Mouse (Mus musculus): Measurements from ENCODE around the gene Cpne2.

The Cpne2 gene

DNA sequence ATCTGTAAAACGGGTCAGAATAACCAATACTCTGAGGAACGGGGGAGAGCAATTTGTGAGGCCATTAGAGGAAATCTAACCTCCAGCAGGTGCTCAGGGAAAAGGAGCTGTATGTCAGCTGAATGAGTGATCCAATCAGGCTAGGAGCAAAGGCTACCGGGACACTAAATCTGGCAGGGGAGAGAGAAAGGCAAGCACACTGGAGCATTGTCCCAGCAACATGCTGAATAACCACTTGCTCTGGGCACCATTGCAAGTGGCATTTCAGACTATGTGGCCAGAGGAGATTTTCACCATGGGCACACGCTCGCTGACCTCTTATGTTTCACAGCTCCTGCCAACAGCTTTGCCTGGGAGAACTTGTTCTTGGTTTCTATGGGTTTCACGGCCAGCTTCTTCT is 49.8 kb downstream of the Cpne2 start:
- DNase-seq = no peak

DNA sequence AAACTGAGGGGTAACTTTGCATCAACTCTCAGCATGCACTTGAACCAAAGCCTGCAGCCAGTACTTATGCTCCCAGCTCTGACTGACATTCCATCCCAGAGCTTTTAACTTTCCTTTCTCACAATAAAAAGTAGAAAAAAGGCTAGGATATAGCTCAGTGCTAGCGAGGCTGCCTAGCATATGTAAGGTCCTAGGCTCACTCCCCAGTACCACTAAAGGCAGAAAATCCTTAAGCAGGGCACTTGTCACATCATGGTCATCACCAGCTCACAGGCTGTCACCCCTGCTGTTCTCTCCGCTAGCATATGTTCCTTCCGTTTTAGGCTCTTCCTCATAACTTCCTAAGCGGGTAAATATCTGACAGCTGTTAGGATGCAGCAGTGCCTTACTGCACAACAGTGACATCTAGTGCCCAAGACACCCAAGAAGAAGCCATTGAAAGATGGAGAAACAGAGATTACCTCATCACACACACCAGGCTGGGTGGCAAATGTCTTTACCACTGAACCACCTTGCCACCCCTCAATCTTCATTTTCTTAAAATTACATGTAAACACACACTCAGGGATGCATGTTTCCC is 51.5 kb downstream of the Cpne2 start:
- DNase-seq = peak; percentile 46

DNA sequence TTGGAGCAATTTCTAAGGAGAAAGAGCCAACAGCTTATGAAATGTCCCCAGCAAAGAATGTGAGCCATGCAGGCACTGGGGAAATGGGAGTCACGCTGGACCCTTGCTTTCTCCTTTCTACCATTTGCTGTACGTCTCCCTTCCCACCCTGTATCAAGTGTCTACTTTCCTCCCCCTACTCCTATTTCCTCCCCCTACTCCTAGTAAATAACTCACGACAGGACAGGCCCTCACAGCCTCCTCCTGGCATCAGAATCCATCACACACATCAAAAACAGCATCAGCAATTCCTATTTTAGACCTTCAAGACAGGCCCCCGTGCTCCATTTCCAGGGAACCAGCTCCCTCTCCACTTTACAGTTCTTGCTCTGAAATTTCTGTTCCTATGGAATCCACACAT is 58.9 kb downstream of the Cpne2 start:
- no peak for DNase-seq

DNA sequence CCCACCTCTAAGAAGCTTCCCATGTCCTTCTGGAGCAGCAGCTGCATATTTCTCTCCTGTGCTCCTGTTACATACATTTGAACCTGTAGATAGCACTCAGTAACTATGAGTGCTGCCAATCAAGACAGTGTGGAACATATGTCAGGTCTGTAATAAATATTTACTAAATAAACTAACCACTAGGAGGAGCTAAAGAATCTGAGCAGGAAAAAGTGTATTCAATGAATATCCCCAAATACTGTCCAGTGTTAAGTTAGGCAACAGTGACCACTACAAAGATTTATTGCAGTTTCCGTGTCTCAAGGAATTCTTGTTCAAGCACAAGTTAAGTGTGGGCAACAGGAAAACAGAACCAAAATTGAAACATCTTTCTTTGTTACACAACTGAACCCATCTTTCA is 61.4 kb downstream of the Cpne2 start:
- no peak for DNase-seq

DNA sequence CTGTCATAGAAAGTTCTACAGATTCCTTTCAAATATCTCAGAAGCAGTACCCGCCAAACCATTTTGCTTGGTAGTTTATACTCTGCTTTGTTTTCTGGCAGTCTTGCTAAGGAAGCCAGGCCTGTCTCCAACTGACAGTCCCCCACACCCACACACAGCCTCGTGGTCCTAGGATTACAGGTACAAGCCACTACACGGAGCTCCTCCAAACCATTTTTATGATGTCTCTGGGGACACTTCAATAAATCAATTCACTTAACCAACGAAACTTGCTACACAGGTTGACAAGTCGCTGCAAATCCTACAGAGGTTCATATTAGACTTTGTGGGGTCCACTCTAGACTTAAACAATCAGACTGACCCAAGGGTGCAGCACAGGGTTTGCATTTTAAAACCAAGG is 67.7 kb downstream of the Cpne2 start:
- no peak for DNase-seq

DNA sequence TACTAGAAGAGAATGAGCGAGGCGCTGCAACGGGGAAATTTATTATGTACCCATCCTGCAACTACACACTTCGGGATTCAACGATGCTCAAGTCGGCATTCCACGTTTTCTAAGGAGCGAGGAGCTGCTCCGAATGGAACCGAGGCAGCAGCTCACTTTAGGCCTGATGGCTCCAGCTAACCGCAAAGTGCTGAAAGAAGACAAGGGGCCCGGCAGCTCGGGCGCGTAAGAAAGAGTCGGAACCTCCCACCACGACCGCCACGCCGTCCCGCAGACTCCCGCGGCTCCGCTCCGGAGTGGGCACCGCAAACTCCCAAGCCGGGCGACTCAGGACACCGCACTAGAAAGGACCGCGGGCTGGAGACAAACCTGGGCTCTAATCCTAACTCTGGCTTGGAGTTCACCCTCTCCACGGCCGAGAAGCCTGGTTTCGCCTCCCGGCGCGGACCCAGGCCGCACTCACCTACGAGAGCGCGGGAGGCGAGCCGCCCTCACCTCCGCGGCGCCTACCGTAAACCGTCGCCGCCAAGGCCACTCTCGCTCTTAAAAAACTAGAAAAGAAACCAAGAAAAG is 68.3 kb downstream of the Cpne2 start:
- no peak for DNase-seq

DNA sequence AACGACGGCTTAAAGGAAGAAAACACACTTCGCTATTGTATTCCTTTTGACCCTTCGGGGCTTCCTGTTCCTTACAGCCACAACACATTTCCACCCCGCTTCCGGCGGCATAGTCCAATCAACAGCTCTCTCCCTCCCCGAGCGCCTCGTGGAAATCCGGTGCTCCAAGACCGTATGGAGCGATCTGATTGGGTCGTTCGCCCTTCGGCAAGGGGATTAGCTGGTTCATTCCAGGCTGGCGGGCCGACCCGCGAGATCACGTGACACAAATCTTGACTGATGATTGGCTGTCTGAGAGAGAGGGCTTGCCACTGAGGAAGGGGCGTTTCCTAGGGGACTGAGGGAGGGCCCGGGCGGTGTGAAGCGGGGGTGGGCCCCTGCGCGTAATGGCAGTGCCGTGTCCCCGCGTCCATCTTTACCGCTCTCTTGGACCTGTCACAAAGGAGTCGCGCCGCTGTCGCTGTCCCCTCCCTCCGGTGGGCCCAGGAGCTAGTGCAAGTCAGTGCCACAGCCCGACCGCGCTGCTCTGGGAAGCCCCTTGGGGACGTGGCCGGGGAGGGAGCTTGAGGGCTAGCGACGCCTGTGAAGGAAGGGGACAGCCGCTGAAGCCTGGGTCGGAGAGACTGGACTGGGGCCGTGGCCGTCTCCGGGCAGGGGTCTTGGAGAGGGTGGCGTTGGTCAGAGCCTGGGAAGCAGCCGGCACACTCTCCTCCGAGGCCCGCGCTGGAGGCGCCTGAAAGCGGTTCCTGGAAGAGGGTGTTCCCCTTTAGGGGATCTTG is 69.0 kb downstream of the Cpne2 start, which contains the start of the genes Rspry1 and Fam192a:
TSS of gene Rspry1 (plus strand) at position 331 of the 779 bp plus-strand sequence.
TSS of gene Fam192a (minus strand) at position 391 of the 779 bp plus-strand sequence.
- peak; percentile 100 for DNase-seq

DNA sequence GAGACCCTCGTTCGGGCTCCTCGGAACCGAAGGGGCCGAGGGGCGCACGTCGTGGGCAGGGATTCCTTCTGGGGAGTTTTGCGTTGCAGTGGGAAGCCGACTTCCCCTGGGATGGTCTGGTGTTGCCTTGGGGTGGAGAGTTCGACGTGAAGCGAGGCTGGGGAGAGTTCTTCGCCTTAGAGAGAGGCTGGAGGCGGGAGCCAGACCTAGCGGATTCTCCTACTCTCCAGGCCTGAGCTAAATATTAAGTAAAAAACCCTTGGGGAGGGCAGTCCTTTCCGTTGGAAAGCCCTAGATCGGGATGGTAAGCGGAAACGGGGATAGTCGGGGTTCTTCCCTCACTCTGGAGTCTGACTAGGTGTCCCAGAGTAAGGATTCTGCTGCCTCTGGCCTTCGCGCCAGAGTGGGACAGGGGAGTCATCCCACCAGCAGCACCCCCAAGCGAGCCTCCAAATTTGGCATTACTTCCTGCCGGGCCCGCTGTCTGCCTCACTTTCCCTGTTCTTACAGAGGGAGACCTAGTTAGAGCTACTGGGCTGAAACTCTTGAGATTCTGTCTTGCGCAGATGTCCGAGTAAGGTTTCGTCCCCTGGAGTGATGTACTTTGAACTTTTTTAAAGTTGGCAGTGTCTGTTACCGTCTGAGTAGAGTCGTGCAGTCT is 69.8 kb downstream of the Cpne2 start:
- no peak for DNase-seq

DNA sequence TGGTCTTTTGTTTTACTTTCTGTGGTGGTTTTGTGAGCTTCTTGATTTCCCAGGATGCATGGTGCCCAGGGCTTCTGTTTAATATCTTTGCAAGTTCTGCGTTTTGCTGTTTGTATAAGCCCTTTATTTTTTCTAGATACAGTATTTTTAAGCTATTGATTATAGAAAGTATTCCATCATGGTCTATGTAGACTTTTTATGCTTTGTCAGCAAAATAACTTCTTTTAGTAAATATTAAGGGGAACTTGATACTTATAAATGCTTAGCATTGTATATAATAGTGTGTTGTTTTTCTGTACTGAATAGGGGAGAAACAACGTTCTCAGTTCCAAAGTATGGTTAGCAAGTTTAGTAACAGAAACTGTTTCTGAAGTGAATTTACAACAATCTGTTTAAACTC is 71.2 kb downstream of the Cpne2 start:
- DNase-seq = no peak

DNA sequence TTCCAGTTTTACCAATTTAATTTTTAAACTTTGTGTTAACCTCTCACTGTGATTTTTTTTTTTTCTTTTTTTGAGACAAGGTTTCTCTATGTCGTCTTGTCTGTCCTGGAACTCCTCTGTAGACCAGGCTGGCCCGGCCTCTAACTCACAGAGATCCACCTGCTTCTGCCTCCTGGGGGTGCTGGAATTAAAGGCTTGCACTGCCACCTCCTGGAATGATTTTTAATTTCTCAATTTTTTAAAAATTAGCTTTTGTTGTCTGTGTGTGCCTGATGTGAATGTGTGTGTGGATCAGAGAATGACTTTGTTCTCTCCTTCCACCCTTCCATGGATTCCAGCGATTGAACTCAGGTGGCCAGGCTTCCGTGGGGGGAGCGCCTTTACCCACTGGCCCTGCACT is 74.3 kb downstream of the Cpne2 start:
- no peak for DNase-seq
